Mouse (Mus musculus) MEL (cell line): Measurements from ENCODE around the gene Oxld1. TPM values are rescaled to one million over a fixed set of nuclear protein-coding genes. Genes with fewer than 3 reads are reported as not detected.

Source experiments
- DNase-seq: peaks from one replicate; pipeline ENCODE4 v3.0.0; 2011; ENCODE audit warnings: low read depth, low spot score
- H3K27ac ChIP-seq: 2 replicates; pipeline ENCODE4 v1.5.1; 2012; ENCODE audit warnings: low read depth, mild to moderate bottlenecking, control low read depth, low read length, moderate library complexity; ENCODE audit not compliant: control insufficient read depth
- H3K27me3 ChIP-seq, 2 experiments: fragments of 150-350 bp in 1 of 2; sonication (generic) in 1 of 2; 2 replicates each; pipeline ENCODE4 v1.6.1; 2012; ENCODE audit warnings: low read length in 2 of 2, mild to moderate bottlenecking in 2 of 2, improper control_type of control experiment in 1 of 2, moderate library complexity in 1 of 2; ENCODE audit not compliant: insufficient read depth in 2 of 2, control insufficient read depth in 1 of 2
- H3K36me3 ChIP-seq, 2 experiments: 2 replicates each; pipeline ENCODE4 v1.6.1; 2012 to 2014; ENCODE audit warnings: low read length in 2 of 2, improper control_type of control experiment in 1 of 2, inconsistent platforms in 1 of 2, mild to moderate bottlenecking in 1 of 2; ENCODE audit not compliant: insufficient read depth in 2 of 2, control insufficient read depth in 1 of 2
- H3K4me1 ChIP-seq, 2 experiments: fragments of 150-350 bp in 1 of 2; sonication (generic) in 1 of 2; 2 replicates each; pipeline ENCODE4 v1.6.1; 2012; ENCODE audit warnings: low read length in 2 of 2, improper control_type of control experiment in 1 of 2, mild to moderate bottlenecking in 1 of 2; ENCODE audit not compliant: insufficient read depth in 2 of 2, control insufficient read depth in 1 of 2
- H3K4me3 ChIP-seq, 2 experiments: fragments of 150-350 bp in 1 of 2; sonication (generic) in 1 of 2; 2 replicates each; pipeline ENCODE4 v1.5.1; 2012; ENCODE audit warnings: low read depth in 2 of 2, low read length in 2 of 2, mild to moderate bottlenecking in 2 of 2, moderate library complexity in 2 of 2, control low read depth in 1 of 2, improper control_type of control experiment in 1 of 2; ENCODE audit not compliant: control insufficient read depth in 1 of 2, insufficient read depth in 1 of 2
- H3K79me2 ChIP-seq: 2 replicates; pipeline ENCODE4 v1.6.1; 2012; ENCODE audit warnings: mild to moderate bottlenecking, low read length, moderate library complexity; ENCODE audit not compliant: control insufficient read depth, poor library complexity, insufficient read depth
- H3K9ac ChIP-seq: 2 replicates; pipeline ENCODE4 v1.6.1; 2012; ENCODE audit warnings: low read depth, mild to moderate bottlenecking, control low read depth, low read length, moderate library complexity; ENCODE audit not compliant: control insufficient read depth, poor library complexity, severe bottlenecking
- H3K9me3 ChIP-seq: fragments of 150-350 bp; sonication (generic); replicated peaks from 2 replicates; pipeline ENCODE4 v1.6.1; 2012; ENCODE audit warnings: mild to moderate bottlenecking, low read length, improper control_type of control experiment, moderate library complexity; ENCODE audit not compliant: insufficient read depth
- CHD1 ChIP-seq: IDR thresholded peaks from 2 replicates; pipeline ENCODE4 v1.6.1; 2012; ENCODE audit warnings: low read depth, mild to moderate bottlenecking, inconsistent platforms, low read length, improper control_type of control experiment
- CHD2 ChIP-seq: IDR thresholded peaks from 2 replicates; pipeline ENCODE4 v1.6.1; 2011; ENCODE audit warnings: low read length, improper control_type of control experiment
- CTCF ChIP-seq, 3 experiments: IDR thresholded peaks in 2 of 3; conservative IDR thresholded peaks in 1 of 3; 2 replicates each; pipeline ENCODE4 v1.5.1; 2011 to 2012; ENCODE audit warnings: low read length in 3 of 3, low read depth in 2 of 3, mild to moderate bottlenecking in 2 of 3, improper control_type of control experiment in 1 of 3, inconsistent platforms in 1 of 3, mixed read lengths in 1 of 3, moderate library complexity in 1 of 3; ENCODE audit not compliant: control insufficient read depth in 1 of 3, insufficient read depth in 1 of 3, poor library complexity in 1 of 3, severe bottlenecking in 1 of 3
- EP300 ChIP-seq, 2 experiments: IDR thresholded peaks; 2 replicates each; pipeline ENCODE4 v1.6.1; 2011; ENCODE audit warnings: improper control_type of control experiment in 2 of 2, low read length in 2 of 2, low read depth in 1 of 2, mild to moderate bottlenecking in 1 of 2
- GATA1 ChIP-seq: IDR thresholded peaks from 2 replicates; pipeline ENCODE4 v1.6.1; 2011; ENCODE audit warnings: low read depth, low read length, improper control_type of control experiment
- HCFC1 ChIP-seq: IDR thresholded peaks from 2 replicates; pipeline ENCODE4 v1.6.1; 2012; ENCODE audit warnings: low read depth, mild to moderate bottlenecking, inconsistent platforms, low read length, improper control_type of control experiment, moderate library complexity
- MEF2A ChIP-seq: IDR thresholded peaks from 2 replicates; pipeline ENCODE4 v1.6.1; 2014; ENCODE audit warnings: low read depth, mild to moderate bottlenecking, inconsistent platforms, low read length, improper control_type of control experiment; ENCODE audit not compliant: poor library complexity, insufficient replicate concordance, severe bottlenecking; ENCODE audit errors: extremely low read depth
- NELFE ChIP-seq: IDR thresholded peaks from 2 replicates; pipeline ENCODE4 v1.6.1; 2011; ENCODE audit warnings: low read depth, low read length, improper control_type of control experiment
- POLR2AphosphoS2 ChIP-seq: IDR thresholded peaks from 2 replicates; pipeline ENCODE4 v1.6.1; 2011; ENCODE audit warnings: low read length, improper control_type of control experiment
- POLR2AphosphoS5 ChIP-seq: IDR thresholded peaks from 2 replicates; pipeline ENCODE4 v1.6.1; 2012; ENCODE audit warnings: low read depth, borderline replicate concordance, mild to moderate bottlenecking, inconsistent platforms, low read length, moderate library complexity, mixed read lengths
- TBP ChIP-seq: IDR thresholded peaks from 2 replicates; pipeline ENCODE4 v1.8.0; 2011; ENCODE audit warnings: low read depth, low read length, improper control_type of control experiment
- TCF12 ChIP-seq: IDR thresholded peaks from 2 replicates; pipeline ENCODE4 v1.6.1; 2014; ENCODE audit warnings: low read depth, mild to moderate bottlenecking, inconsistent platforms, low read length, improper control_type of control experiment, moderate library complexity
- ZNF384 ChIP-seq: IDR thresholded peaks from 2 replicates; pipeline ENCODE4 v1.6.1; 2012; ENCODE audit warnings: low read depth, mild to moderate bottlenecking, inconsistent platforms, low read length, improper control_type of control experiment
- polyA plus RNA-seq, 2 experiments: library from polyadenylated mRNA; stranded (reverse) in 1 of 2; unstranded in 1 of 2; fragments of >175 nt in 1 of 2; fragments of >200 nt in 1 of 2; gene quantifications; 2 replicates each; pipeline versions ENCODE4 v1.2.1 to v1.2.4; 2012; ENCODE audit warnings: low replicate concordance in 2 of 2, low read depth in 1 of 2; ENCODE audit not compliant: insufficient read length in 2 of 2, insufficient read depth in 1 of 2, missing spikeins in 1 of 2
- total RNA-seq: library from RNA; depleted of rRNA; stranded (reverse); fragments of 300-350 nt; gene quantifications from 2 replicates; pipeline ENCODE4 v1.2.3, GENCODE M21; 2012

Oxld1 gene
- total and polyA plus RNA-seq, 3 experiments = 15.9 to 17.5 TPM; not detected in 1

DNA sequence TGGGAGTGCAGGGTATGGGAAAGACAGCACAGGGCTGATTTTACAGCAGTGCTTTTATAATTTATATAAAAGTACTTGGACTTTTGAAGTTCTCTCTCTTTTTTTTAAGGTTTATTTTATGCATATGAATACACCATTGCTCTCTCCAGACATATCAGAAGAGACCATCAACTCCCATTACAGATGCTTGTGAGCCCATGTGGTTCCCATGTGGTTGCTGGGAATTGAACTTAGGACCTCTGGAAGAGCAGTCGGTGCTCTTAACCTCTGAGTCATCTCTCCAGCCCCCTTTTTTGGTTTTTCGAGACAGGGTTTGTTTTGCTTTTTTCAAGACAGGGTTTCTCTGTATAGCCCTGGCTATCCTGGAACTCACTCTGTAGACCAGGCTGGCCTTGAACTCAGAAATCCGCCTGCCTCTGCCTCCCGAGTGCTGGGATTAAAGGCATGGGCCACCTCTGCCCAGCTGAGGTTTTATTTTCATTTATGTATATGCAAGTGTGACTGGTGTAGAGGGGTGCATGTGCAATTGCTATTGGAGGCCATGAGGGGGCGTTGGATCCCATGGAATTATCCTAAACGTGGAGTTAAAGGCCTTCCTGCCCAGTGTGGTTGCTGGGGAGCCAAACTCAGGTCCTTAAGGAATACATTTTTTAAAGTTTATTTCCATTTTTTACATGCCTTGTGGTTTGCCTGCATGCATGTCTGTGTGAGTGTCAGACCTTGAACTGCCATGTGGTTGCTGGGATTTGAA, 1.2 kb upstream of the Oxld1 start (continued):
- TF ChIP-seq NELFE (no peak), CHD2 (no peak)

DNA sequence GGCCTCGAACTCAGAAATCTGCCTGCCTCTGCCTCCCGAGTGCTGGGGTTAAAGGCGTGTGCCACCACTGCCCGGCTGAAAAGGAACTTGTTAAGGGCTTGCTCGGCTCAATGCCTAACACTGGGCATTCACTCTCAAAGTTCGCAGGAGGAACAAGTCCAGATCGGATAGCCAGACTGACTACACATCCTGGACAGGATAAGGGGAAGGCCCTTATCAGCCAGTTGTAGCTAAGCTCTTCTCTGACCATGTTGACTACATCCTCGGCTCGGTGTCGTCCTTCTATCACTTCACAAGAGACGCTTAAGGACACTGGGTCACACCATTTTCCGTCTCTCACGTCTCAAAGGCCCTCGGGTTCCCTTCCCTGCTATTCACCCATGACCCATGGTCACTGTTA, 498 bp downstream of the Oxld1 start:
- H3K9me3 ChIP-seq = no peaks in the 10 kb centered on the region
- H3K9ac ChIP-seq = peak overlapping the region; percentile 93
- TF ChIP-seq TBP (peak; percentile 67; the same call in 1 of the 2 replicates), ZNF384 (no peak), CHD1 (0 out of 2 replicates have a peak, but pooled peaks have one; percentile 47), GATA1 (peak; percentile 63; the same call in 1 of the 2 replicates), EP300 (IDR thresholded peaks at IDR 0.05; ENCODE audit: low read depth in 1 of 2, low read length in 2 of 2) (peak; percentile 3 to 24; a peak in 1 of 4 replicates)
- H3K79me2 ChIP-seq = peaks cover 37% of the 10 kb centered on the region
- H3K4me3 ChIP-seq = peak overlapping the region; percentile 84 to 86
- peak overlapping the region; percentile 70 for H3K27ac ChIP-seq
- H3K36me3 ChIP-seq = peaks cover 3 to 10% of the 10 kb centered on the region in 2 experiments; a peak in 3 of 4 replicates
- DNase-seq = peak; percentile 81
- H3K4me1 ChIP-seq = peaks cover 0 to 14% of the 10 kb centered on the region in 2 experiments; a peak in 2 of 4 replicates
- no peaks in the 10 kb centered on the region for H3K27me3 ChIP-seq

DNA sequence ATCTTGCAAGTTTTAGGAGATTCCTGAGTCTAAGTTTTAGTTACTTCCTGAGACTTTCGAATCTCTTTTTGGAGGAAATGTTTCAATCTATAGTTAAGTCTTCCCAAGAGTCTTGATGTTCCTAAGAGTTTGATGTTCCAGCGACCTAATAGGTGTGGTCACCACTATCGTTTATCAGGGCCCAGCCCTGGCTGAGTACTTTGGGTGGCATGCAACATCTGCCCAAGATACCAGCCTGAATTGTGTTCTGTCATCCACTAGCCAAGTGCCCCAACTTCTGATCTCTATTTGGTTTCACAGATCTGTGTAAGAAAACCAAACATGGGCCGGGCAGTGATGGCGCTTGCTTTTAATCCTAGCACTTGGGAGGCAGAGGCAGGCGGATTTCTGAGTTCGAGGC, 2.5 kb downstream of the Oxld1 start:
- Histone ChIP-seq H3K27ac (no peak overlapping the region), H3K79me2 (peaks cover 32% of the 10 kb centered on the region), H3K36me3 (peaks cover 0 to 13% of the 10 kb centered on the region in 2 experiments; a peak in 2 of 4 replicates), H3K27me3 (no peaks in the 10 kb centered on the region), H3K9ac (no peak overlapping the region), H3K4me1 (peaks cover 4 to 22% of the 10 kb centered on the region in 2 experiments), H3K4me3 (no peak overlapping the region), H3K9me3 (no peaks in the 10 kb centered on the region)
- TF ChIP-seq HCFC1 = no peak
- TF ChIP-seq POLR2AphosphoS5 = no peak
- no peak for TF ChIP-seq POLR2AphosphoS2
- no peak for TF ChIP-seq TCF12
- no peak for TF ChIP-seq MEF2A
- no peak for TF ChIP-seq CTCF (IDR thresholded peaks at IDR 0.05 in 2 of 3, conservative IDR thresholded peaks at IDR 0.05 in 1 of 3; ENCODE audit: control insufficient read depth in 1 of 3, insufficient read depth in 1 of 3, low read depth in 2 of 3, low read length in 3 of 3, poor library complexity in 1 of 3, severe bottlenecking in 1 of 3)
- no peak for DNase-seq
